Mouse (Mus musculus): Measurements from ENCODE around the gene Prss57.

The Prss57 gene

DNA sequence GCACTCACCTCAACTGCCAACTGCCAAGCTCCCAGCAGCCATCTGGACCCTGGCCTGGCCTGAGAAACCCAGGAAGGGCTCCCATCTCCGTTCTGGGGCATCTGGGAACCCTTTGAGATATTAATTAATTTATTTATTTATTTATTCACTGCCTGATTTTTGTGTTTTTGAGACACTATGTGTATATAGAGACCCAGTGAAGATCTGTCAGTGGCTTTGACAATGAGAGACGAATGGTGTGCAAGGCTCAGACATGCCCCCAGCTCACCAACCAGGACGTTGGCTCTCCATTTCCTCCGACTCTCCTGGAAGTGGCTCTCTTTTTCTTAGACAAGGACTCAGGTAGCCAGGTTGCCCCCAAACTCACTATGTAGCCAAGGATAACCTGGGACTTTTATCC is at the start of gene Prss57:
Gene Prss57 (minus strand): TSS at position 101 of the 400 bp plus-strand sequence.
- in situ Hi-C loops (cut with MboI, MseI), result no loop called here

DNA sequence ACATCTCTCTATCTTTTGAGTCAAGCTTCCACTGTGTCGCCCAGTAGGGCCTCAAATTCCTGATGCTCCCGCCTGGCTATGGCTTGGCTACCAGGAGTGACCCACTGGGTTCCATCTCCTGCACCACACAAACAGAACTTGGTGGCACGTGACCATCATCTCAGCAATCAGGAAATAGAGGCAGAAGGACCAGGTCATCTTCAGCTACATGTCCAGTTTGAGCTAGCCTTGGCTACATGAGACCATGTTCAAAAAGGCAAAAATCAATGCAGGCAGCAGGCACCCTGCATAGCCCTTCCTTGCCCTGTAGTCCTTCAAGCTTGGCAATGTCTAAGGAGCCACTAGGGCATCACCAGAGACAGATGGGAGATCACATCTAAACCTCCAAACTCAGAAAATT is 49.3 kb upstream of the Prss57 start:
- in situ Hi-C loops (cut with MboI, MseI), result no loop called here

DNA sequence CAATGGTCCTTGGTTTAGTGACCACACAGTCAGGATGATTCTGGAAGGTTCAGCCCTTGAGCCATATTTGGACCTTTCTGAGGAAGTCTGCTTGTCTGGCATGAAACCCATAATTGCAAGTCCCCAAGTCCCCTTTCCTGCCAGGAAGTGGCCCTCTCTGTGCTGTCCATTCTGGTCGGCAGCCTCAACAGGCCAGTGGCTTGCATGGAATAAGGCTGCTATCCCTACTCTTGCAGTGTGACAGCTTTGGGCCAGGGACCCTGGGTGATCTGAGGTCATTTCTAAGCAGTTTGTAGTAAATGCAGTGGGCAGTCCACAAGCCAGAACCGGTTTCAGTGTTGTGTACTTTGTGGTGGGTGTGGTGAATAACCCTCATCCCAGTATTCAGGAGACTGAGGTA is 47.4 kb upstream of the Prss57 start:
- in situ Hi-C loops (cut with MboI, MseI), result loop anchor here in 1 of 2 experiments (10.0 kb wide), 1 partner anchor 87 kb away; the partner anchor contains the start of genes Arid3a and R3hdm4

DNA sequence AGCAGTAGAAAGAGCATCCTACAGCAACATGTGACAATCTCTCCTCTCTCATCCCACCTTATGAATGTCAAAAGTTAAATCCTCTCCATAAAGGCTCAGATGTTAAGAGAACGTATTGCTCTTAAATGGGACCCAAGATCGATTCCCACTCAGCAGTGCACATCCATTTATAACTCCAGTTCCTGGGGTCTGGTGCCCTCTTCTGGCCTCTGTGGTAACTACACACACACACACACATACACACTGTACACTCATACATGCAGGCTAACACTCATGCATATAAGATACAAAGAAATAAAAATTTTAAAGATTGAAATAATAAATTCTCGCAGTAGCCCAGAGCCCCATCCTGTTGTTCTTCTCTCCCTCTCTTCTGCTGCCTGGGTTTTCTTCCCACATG is 46.2 kb upstream of the Prss57 start:
- in situ Hi-C loops (cut with MboI, MseI), result loop anchor here in 1 of 2 experiments (10.0 kb wide), 1 partner anchor 88 kb away; the partner anchor contains the start of genes Arid3a and R3hdm4

DNA sequence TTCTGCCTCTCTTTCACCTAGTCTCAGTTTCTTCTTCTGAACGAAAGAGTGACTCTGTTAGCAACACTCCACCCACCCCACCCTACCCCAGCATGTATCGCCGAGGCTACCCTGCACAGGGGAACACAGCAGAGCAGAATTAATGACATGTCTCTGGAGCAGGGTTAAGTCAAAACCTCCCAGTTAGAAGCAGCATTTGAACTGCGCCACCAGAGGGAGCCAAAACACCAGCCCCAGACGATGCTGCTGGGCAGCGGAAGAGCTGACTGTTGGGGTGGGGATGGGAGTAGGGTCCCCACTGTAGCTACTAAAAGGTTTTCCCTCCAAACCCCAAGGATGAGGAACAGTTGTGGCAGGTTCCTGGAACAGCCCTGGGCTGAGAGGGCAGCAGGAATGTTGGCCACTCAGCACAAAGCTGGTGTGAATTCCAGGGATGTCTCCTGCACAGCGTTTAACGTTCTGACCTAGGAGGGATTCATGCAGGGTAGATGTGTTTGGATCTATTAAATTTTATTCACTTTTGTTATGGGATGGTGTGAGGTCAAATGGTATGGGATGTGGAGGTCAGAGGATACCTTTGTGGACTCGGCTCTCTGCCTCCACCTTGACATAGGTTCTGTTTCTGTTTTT is 44.1 kb upstream of the Prss57 start:
- in situ Hi-C loops (cut with MboI, MseI), result loop anchor here in 1 of 2 experiments (10.0 kb wide), 1 partner anchor 90 kb away; the partner anchor contains the start of genes Arid3a and R3hdm4

- in situ Hi-C loops (cut with MboI, MseI), result loop anchor here in 1 of 2 experiments (10.0 kb wide), 1 partner anchor 92 kb away; the partner anchor contains the start of genes Arid3a and R3hdm4
These were observed 42.0 kb upstream of the Prss57 start for GRCm38 (mm10) chr10:79832786-79833181.

GRCm38 (mm10) chr10:79832026-79832785 is 41.4 kb upstream of the Prss57 start:
- in situ Hi-C loops (cut with MboI, MseI), result loop anchor here in 1 of 2 experiments (10.0 kb wide), 1 partner anchor 93 kb away; the partner anchor contains the start of genes Arid3a and R3hdm4

GRCm38 (mm10) chr10:79831583-79831982 is 40.8 kb upstream of the Prss57 start:
- in situ Hi-C loops (cut with MboI, MseI), result loop anchor here in 1 of 2 experiments (10.0 kb wide), 1 partner anchor 93 kb away; the partner anchor contains the start of genes Arid3a and R3hdm4

DNA sequence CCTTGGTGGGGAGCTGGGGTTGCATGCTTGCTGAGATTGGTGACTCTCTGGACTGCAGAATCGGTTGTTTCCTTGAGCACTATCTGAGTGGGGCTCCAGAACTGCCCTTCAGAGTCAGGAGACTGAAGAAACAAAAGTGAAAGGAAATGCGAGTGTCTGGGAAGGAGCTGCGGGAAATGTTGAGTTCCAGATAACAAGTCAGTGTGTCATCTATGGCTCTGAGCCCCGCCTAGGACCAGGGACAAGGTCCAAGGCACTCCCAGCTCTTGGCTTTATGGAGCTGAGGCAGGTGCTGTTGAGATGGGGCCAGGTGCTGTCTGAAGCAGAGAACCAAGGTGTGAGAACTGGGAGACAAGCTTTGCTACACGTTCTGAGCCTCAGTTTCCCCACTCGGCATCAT is 33.7 kb upstream of the Prss57 start:
- in situ Hi-C loops (cut with MboI, MseI), result no loop called here

- in situ Hi-C loops (cut with MboI, MseI), result no loop called here
These were observed 32.2 kb upstream of the Prss57 start for GRCm38 (mm10) chr10:79823011-79823410.

DNA sequence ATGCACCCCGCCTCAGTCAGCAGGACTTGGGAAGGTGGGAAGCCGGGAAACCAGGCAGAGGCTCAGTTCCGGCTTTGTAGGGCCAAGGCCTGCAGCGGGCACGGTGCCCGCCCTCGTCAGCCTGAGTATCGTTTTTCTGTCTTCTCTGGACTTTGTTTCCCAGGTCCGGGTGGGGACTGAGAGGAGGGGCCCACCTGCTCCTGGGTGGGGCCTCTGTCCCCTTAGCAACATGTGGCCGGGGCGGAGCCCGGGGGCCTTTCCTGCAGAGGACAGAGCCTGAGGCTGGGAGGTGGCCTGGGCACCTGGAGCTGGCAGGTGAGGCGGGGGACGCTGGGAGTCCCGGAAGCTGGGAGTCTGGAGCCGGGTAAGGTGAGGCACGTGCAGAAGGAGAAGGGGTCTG is 31.6 kb upstream of the Prss57 start:
- in situ Hi-C loops (cut with MboI, MseI), result no loop called here

GRCm38 (mm10) chr10:79821731-79822130 is 31.0 kb upstream of the Prss57 start:
- in situ Hi-C loops (cut with MboI, MseI), result no loop called here

DNA sequence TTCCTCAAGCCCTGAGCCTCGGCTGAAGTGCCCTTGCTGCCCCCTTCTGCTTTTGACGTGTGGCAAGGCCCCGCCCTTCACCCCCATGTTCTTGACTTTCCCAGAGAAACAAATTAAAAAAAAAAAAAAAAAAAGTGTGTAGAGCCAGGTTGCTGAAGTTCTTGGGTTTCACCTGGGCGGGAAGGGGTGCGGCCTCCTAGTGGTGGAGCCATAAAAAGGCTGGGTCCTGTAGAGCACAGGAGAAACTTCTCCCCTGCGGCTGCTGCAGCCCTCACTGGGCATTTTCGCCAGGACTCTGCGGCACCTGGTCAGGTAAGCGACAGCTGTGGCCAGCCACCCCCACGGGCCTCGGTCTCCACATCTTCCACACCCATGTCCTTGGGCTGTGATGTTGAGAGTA is 30.0 kb upstream of the Prss57 start, which contains the start of gene Misp:
Gene Misp (plus strand): TSS at position 208 of the 400 bp plus-strand sequence.
- in situ Hi-C loops (cut with MboI, MseI), result no loop called here

GRCm38 (mm10) chr10:79820277-79820676 is 29.5 kb upstream of the Prss57 start:
- in situ Hi-C loops (cut with MboI, MseI), result no loop called here

DNA sequence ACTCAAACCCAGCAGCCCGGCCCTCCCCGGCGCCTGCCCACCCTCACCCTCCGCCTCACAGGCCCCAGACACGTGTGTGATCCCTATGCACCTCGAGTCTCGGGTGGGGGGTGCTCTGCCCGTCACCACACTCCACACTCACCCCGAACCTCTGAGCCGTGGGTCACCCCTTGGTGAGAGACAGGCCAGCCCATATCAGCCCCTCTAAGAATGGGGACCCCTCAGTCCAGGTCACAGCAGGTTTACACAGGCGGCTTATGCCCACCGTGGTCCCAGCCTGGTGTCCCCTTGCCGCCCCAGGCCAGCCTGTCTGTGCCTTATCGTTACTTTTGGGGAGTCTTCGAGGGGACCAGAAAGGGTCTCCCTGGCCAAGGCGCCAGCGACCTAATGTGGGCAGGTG is 28.8 kb upstream of the Prss57 start:
- in situ Hi-C loops (cut with MboI, MseI), result no loop called here

DNA sequence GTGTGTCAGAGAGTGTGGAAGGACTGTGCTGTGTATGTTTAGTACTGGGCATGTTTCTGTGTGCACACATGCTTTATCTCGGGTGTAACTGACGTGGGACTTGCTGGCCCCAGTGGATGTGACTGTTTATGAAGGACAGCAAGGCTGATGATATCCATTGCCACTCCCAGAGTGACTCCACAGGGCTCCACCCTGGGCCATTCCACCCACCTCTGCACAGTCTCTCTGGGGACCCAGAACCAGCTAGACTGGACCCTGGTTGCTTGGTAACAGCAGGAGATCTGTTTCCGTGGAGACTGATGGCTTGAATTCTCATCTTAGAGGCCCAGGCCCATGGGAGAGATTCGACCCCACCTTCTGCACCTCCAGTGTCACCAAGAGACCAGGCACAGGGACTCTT is 27.5 kb upstream of the Prss57 start:
- in situ Hi-C loops (cut with MboI, MseI), result no loop called here

GRCm38 (mm10) chr10:79817111-79817510 is 26.4 kb upstream of the Prss57 start:
- in situ Hi-C loops (cut with MboI, MseI), result no loop called here

- in situ Hi-C loops (cut with MboI, MseI), result no loop called here
These were observed 25.1 kb upstream of the Prss57 start for GRCm38 (mm10) chr10:79815671-79816494.

DNA sequence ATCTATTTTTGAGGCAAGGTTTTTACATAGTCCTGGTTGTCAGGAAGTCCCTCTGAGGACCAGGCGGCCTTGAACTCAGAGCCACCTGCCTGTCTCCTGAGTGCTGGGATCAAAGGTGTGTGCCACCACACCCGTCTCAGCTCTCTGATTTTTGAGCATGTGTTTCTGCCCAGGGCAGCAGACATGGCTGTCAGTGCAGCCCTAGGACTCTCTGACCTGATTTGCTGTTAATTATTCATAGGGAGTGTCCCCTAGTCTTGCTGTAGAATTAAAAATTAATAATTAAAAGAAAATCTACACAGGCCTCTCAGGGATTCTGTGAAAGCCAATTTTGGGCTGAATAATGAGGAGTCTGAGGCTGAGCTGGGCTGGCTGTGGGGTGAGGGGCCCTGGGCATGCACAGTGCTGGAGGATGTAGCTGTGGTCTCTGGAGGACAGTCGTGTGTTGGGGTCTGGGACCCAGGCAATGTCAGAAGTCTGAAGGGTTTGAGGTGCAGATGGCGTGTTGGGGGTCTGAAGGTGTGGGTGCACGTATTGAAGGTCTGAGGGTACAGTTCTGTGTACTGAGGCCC is 23.6 kb upstream of the Prss57 start:
- in situ Hi-C loops (cut with MboI, MseI), result no loop called here

DNA sequence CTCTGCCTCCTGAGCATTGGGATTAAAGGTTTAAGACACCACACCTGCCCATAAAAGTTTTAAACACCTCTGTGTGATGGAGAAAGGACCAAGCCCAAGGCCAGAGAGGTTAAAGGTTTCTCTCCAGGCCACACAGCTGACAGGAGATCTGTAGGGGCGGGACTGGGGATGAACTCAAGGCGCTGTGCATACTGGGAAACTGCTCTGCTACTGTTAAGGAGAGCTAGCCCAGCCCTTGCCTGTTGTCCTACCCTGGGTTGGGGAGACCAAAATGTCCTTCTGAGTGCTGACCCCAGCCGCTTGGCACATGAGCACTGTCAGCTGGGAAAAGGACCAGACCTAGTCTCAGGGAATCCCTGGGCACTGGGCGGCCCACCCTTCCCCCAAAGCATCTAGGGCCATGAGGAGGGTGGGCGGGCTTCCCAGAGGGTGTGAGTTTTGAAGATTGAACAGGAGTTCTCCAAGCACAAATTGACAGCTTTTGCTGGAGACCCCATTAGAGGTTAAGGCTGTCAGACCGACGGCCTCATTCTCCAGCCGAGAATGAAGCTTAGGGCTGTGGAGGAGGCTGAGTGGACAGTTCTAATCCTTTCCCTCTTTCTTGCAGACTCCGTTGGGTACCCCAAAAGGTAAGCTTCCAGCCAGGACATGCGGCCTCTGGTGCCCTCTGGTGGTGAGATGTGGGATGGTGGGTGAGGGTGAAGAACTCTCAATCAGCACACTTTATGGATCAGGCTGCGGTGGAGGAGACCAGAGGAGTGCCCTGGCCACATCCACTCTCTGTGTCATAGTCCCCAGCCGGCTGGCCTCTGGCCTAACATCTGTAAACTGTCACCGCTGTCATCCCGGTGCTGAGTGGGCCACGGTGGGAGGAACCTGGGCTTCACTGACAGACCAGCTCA is 21.2 kb upstream of the Prss57 start:
- in situ Hi-C loops (cut with MboI, MseI), result no loop called here

Measured in T-helper 17 cell (primary cell).